Mouse (Mus musculus): ENCODE measurements at regions not wholly inside any gene's neighbourhood (a gene's known extent, or its start where the extent isn't known, plus 50 kb on each side); places are given as distances from the start of the nearest gene placed in this dataset.

- no peak for DNase-seq
Observed at GRCm38 (mm10) chr13:51299047-51299760, 109.2 kb upstream of the S1pr3 start.

DNA sequence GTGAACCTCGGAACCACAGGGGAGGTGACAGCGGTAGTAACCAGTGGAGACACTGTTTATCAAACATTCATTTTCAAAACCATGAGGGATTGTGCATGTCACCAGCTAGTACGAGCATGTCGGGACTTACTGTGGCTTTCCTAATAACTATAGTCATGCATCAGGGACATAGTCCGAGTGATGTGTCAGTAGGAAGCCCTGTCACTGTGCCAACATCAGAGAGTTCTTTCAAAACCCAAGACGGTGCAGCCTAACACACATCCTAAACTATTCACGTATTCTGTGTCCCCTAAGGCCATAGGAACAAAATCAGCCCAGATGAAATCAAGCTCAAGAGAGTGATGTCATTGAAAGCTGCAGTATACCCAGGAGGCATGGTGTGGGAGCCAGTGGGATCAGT, 107.0 kb upstream of the S1pr3 start:
- no peak for DNase-seq

DNA sequence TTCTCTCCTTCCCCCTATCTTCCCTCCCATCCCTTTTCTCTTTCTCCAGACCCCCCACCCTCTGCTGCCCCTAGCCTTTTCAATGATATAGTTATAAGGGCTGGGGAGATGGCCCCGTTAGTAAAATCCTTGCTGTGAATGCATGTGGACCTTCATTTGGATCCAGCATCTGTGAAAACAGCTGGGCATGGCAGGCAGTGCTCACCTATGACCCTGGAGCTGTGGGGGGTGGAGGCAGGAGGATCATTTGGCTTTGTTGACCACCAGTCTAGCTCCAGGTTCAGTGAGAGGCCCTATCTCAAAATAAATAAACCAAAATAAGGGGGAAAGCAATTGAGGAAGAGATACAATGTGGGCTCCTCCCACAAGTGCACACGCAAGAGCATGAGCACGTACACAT, 105.3 kb upstream of the S1pr3 start:
- no peak for DNase-seq

- no peak for DNase-seq
Observed at GRCm38 (mm10) chr13:51304631-51305030, 103.8 kb upstream of the S1pr3 start.

- no peak for DNase-seq
Observed at GRCm38 (mm10) chr13:51309446-51309845, 99.0 kb upstream of the S1pr3 start.

DNA sequence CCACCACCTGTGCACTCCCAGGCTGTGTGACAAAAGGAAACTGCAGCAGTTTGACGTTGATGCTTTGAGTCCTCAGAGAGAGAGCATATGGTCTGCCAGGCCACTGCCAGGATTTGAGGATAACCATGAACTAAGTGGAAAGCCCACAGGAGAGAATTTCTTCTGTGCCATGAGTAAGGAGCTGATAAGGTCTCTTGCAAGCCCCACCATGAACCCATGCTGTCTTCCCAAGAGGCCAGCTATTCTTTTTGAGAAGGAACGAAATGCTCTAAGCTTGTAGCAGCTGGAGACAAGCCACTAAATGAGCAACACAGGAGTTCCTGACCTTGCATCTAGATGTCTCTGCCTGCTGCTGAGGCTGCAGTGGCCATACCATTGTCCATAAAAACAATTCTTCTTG, 98.4 kb upstream of the S1pr3 start:
- no peak for DNase-seq

DNA sequence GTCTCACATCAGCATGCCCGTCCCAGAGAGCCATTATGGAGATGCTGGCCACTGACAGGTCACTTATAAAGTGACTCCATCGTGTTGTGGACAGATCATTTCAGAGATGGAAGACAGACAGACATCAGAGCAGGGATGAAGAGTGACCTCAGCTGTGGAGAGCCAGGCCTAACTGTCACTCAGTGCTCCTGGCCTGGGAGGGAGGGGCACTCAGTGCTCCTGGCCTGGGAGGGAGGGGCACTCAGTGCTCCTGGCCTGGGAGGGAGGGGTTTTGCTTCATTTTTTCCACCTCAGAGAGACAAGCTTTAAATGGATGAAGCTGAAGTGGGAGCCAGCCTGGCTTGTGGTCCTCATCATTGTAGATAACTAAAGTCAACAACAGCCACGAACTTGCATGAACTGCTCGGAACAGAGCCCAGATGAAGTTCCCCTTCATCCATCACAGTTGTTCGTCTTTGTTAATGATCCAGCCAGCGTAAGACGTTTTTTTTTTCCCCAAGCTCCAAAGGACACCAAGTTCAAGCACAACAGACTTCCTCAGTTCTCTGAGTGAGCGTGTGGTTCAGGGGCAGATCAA, 96.7 kb upstream of the S1pr3 start:
- DNase-seq: no peak

GRCm38 (mm10) chr13:51313129-51313850, 95.1 kb upstream of the S1pr3 start:
- no peak for DNase-seq

- DNase-seq: no peak
Observed at GRCm38 (mm10) chr13:51314541-51314977, 93.9 kb upstream of the S1pr3 start.

- DNase-seq: no peak
Observed at GRCm38 (mm10) chr13:51315008-51315778, 93.2 kb upstream of the S1pr3 start.

GRCm38 (mm10) chr13:51315779-51316041, 92.7 kb upstream of the S1pr3 start:
- no peak for DNase-seq

DNA sequence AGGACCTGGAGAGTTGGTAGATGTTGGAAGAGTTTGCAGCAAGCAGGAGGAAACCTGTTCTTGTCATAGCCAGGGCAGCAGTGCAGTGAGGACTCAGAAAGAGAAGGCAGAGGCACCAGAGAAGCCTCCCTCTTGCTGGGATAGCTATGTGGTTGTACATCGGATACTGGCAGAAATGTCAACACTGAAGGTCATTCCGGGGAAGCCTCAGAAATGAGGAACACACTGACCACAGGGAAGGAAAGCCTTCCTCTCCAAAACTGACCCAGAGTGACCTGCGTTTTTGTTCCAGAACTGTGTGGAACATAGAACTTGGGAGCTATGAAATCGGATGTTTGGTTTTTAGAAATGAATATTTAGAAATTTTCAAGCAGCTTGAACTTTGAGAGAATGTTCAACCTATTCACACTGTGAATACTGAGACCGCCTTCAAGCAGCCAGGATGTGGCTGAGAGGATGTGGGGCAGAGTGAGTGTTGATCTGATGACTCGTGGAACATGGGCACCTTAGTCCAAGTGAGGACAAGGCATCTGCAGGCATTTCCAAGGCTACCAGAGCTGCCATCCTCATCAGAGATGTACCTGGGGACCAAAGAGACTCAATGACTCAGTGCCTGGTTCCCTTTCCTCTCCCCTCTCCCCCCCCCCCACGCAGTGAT, 85.3 kb upstream of the S1pr3 start:
- no peak for DNase-seq

DNA sequence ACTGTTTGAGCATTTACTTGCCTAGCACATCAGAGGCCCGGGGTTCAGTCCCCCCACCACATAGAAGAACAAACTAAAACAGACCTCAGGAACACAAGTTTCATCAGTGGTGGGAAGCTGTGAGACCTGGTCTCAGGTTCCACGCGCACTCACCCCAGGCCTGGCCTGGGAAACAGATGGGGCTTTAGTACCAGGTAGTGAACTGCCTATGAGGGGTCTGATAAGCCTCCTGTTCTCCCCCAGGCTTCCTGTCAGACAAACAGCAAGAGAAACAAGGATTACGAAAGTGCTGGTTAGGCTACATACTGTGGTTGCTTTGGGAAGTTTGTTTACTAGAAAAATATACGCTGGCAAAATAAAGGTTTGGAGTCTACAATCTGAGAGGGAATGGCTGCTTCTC, 83.7 kb upstream of the S1pr3 start:
- no peak for DNase-seq

- DNase-seq: no peak
Observed at GRCm38 (mm10) chr13:51325298-51325697, 83.1 kb upstream of the S1pr3 start.

DNA sequence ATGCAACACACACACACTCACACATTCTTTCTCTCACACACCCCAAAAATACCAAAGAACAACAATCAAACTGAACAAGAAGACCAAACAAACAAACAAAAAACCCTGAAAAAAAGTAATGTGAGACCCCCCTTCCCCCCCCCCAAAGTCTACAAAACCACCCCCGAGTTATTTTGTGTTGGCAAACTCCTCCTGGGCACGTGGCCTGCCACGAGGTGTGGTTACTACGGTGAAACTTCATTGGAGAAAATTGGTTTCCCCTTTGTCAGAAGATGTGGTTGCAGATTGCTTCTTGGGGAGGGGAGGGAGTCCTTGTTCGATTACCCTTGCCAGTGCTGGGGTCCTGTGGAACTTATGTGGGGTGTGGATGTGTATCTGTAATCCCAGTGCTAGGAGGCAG, 82.3 kb upstream of the S1pr3 start:
- no peak for DNase-seq

GRCm38 (mm10) chr13:51328131-51328970, 80.1 kb upstream of the S1pr3 start:
- DNase-seq: no peak

DNA sequence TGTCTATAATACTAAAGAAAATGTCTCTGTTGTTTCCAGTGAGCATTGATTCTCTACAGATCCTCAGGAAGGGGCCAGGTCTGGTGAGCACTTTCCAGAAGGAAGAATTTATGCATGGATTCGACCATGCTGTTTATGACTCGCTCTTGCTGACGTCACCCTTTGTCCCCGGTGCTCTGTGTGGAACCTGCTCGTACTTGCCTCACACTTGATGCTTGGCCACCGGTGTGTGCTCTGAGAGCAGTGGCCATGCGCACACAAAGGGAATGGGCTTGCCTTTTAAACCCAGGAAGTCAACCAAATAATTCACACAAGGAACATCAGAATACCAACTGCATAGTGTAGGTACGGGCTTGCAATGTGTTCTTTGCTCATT, 79.5 kb upstream of the S1pr3 start:
- DNase-seq: no peak

DNA sequence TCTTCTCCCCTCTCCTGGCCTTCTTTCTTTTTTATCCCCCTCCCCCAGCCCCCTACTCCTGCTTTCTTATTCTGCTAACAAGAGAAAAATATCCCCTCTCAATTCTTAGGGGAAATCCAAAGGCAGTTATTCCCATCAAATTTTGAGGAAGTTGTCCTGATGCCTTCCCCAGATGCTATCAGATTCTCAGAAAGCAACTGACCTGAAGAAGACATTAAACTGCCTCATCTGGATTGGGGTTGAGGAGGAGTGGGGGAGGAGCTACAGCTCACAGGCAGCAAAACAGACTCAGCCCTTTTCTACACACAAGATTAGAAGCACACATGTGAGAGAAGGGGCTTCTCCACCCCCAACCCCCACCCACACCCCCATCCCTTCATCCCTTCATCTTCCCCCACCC, 78.7 kb upstream of the S1pr3 start:
- DNase-seq: no peak

GRCm38 (mm10) chr13:51332271-51332670, 76.2 kb upstream of the S1pr3 start:
- no peak for DNase-seq

DNA sequence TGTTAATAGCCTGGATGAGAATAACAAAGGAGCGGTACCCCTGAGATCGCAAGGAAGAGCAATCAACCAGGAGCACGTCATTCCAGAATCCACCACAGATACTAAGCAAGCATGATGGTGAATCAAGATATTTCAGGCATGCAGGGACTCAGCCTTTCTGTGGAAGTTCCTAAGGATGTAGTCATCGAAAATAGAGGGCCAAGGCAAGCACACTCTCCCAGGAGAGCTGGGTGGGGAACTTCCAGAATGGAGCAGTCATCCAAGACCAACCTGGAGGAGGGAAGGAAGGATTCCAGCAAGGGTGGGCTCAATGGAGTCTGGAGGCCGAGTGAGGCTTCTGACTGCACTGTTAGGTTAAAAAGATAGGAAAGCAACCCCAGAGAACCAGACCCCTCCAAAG, 75.0 kb upstream of the S1pr3 start:
- DNase-seq: no peak

GRCm38 (mm10) chr13:51336726-51337125, 71.7 kb upstream of the S1pr3 start:
- no peak for DNase-seq

DNA sequence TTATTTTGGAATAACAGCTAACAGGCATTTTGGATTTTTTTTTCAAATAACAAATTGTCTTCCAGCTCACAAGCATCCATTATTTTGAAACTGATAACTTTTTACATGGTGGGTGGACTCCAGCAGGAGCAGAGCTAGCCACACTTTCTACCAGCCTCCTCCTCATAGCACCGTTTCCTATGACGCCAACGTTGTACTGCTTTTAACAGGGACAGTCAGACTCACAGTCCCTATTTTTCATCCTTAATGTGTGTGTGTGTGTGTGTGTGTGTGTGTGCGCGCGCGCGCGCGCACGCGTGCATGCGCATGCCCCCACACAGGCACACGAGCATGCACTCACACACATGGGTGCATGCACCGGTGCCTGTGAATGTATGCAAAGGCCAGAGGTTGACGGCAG, 70.5 kb upstream of the S1pr3 start:
- DNase-seq: no peak
